Mouse (Mus musculus) lung, embryonic 14.5 days (tissue): ENCODE data around the gene Tmem233. TPM values are rescaled to one million over a fixed set of nuclear protein-coding genes. Genes with fewer than 3 reads are reported as not detected.

Experiments
- ATAC-seq: fragments of 200-750 bp; cut with Nextera tagmentation; 2 replicates; pipeline ENCODE4 v1.8.0; 2017; ENCODE audit warnings: mild to moderate bottlenecking, moderate TSS enrichment, moderate library complexity; ENCODE audit not compliant: insufficient read depth
- DNase-seq: peaks from one replicate; pipeline ENCODE4 v3.0.0-alpha.2; 2015
- H3K27ac ChIP-seq: fragments of 300-500 bp; sonication (generic); 2 replicates; pipeline ENCODE4 v1.5.1; 2014; ENCODE audit warnings: low read depth, mild to moderate bottlenecking, moderate library complexity
- H3K27me3 ChIP-seq: fragments of 300-500 bp; sonication (generic); 2 replicates; pipeline ENCODE4 v1.6.1; 2014; ENCODE audit warnings: low read length, control low read depth; ENCODE audit not compliant: insufficient read depth
- H3K36me3 ChIP-seq: fragments of 300-500 bp; sonication (generic); 2 replicates; pipeline ENCODE4 v1.6.1; 2014; ENCODE audit warnings: control low read depth; ENCODE audit not compliant: insufficient read depth
- H3K4me1 ChIP-seq: fragments of 300-500 bp; sonication (generic); 2 replicates; pipeline ENCODE4 v1.6.1; 2014; ENCODE audit warnings: antibody characterized with exemption, control low read depth; ENCODE audit not compliant: insufficient read depth
- H3K4me2 ChIP-seq: fragments of 300-500 bp; sonication (generic); 2 replicates; pipeline ENCODE4 v1.6.1; 2014; ENCODE audit warnings: mild to moderate bottlenecking
- H3K4me3 ChIP-seq: fragments of 300-500 bp; sonication (generic); 2 replicates; pipeline ENCODE4 v1.5.1; 2014; ENCODE audit warnings: low read depth, low read length
- H3K9ac ChIP-seq: fragments of 300-500 bp; sonication (generic); 2 replicates; pipeline ENCODE4 v1.6.1; 2014
- H3K9me3 ChIP-seq: fragments of 300-500 bp; sonication (generic); 2 replicates; pipeline ENCODE4 v1.6.1; 2016; ENCODE audit warnings: low read depth, low read length, control low read depth
- CTCF ChIP-seq: IDR thresholded peaks from 2 replicates; pipeline ENCODE4 v1.5.1; 2016; ENCODE audit warnings: antibody characterized with exemption, low read depth
- WGBS: fragments of 180-500 bp; shearing (Covaris S2); extraction: QIAGEN DNeasy Blood & Tissue Kit; methylation state at CpG from one replicate; pipeline ENCODE4 v1.1.7; 2014; 5-methylcytosine and 5-hydroxymethylcytosine counted together
- polyA plus RNA-seq: library from polyadenylated mRNA; unstranded; fragments of >200 nt; fragmentation: Nextera tagmentation; extraction: Ambion mirVana; gene quantifications from 2 replicates; pipeline ENCODE4 v1.2.1, GENCODE M21; 2014

Gene Tmem233
- polyA plus RNA-seq, 1 experiment from 2014 or later: 0.14 TPM

DNA sequence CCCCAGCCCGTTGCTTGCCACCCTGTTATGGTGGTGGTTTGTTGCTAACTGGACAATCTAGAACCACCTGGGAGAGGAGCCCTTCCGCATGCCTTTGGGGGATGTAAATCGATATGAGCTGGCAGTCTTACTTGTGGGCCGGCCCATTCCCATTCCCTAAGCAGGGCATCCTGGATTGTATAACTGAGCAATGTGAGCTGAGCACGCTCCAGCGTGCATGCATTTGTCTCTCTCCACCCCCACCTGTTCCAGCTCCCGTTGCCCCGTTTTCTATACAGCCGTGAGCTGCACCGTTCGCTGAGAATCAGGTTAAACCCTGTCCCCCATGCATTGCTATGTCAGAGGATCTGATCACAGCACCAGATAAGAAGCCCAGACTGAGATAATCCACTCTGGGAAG, 91.3 kb downstream of the Tmem233 start:
- WGBS: 94% methylated on average over 11 of the region's 11 CpGs
- no peak overlapping the region for H3K9ac ChIP-seq
- ATAC-seq (no peak), DNase-seq (no peak)
- H3K4me1 ChIP-seq: no peaks in the 10 kb centered on the region
- no peaks in the 10 kb centered on the region for H3K27me3 ChIP-seq
- H3K9me3 ChIP-seq: peaks cover 6% of the 10 kb centered on the region; the same call in 1 of the 2 replicates
- H3K27ac ChIP-seq: no peak overlapping the region
- H3K36me3 ChIP-seq: peaks cover 81% of the 10 kb centered on the region
- no peak overlapping the region for H3K4me3 ChIP-seq
- TF ChIP-seq CTCF: no peak
- H3K4me2 ChIP-seq: no peak overlapping the region

Other genes with a start within 250 kb of the Tmem233 start
- 39.7 and 46.7 TPM in 2 replicates for gene Cit, start 238.0 kb downstream of the Tmem233 start, polyA plus RNA-seq
- gene Prkab1, start 58.7 kb downstream of the Tmem233 start, polyA plus RNA-seq: 68.9 and 71.6 TPM in 2 replicates
- gene Ccdc60, start 205.7 kb upstream of the Tmem233 start, polyA plus RNA-seq: 0.57 and 1.0 TPM in 2 replicates